Mouse (Mus musculus): ENCODE results near the gene Ltb4r2.

The Ltb4r2 gene

DNA sequence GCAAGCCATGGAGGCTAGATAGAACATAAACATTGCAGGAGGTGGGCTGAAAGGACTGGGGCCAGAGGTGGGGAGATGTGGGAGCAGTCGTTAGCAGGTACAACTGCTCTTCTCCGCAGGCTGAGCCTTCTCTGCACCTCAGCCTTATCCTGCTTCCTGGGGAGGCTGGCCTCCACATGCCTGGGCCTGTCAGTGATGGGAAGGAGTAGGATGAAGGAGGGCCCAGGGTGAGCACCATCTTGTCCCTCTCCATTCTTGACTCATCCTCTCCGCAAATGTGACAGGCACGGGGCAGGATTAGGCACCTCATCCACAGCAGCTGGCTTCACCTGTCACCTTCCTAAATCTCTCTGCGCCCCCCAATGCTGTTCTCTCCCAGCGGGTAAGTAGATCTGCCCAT lies at the start of gene Ltb4r2:
Ltb4r2 (plus strand) TSS at position 266 of the 400 bp plus-strand sequence.
- DNase-seq (ENCODE audit: low read depth, low spot score) = no peak

- DNase-seq (ENCODE audit: low read depth, low spot score) = peak; percentile 84
Observed at GRCm38 (mm10) chr14:55711786-55712185, 49.4 kb upstream of the Ltb4r2 start.

- DNase-seq (ENCODE audit: low read depth, low spot score) = peak; percentile 90
Observed at GRCm38 (mm10) chr14:55713007-55713728, 48.1 kb upstream of the Ltb4r2 start.

DNA sequence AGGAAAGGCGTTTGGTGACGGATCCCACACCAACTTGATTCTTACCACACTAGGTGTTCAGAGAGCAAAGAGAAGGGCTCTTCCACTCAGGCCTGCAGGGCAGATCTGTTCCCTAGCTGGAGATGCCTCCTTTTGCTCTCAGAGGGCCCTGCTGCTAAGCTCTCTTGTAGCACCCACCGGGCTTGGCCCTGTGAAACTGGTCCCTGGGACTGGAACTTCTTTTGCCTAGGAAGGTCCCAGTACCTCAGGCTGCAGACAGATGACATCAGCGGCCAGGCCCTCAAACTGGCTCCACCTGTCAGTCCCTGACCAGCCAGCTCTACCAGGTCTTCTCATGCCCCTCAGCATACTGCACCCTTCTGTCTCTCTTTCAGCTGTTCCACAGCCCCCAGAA lies 47.5 kb upstream of the Ltb4r2 start, which contains the start of gene Tgm1:
Tgm1 (minus strand) TSS at position 198 of the 394 bp plus-strand sequence.
- DNase-seq (ENCODE audit: low read depth, low spot score) = no peak

GRCm38 (mm10) chr14:55714893-55715292 lies 46.3 kb upstream of the Ltb4r2 start:
- peak; percentile 70 for DNase-seq (ENCODE audit: low read depth, low spot score)

GRCm38 (mm10) chr14:55716271-55716670 lies 45.0 kb upstream of the Ltb4r2 start:
- no peak for DNase-seq (ENCODE audit: low read depth, low spot score)

DNA sequence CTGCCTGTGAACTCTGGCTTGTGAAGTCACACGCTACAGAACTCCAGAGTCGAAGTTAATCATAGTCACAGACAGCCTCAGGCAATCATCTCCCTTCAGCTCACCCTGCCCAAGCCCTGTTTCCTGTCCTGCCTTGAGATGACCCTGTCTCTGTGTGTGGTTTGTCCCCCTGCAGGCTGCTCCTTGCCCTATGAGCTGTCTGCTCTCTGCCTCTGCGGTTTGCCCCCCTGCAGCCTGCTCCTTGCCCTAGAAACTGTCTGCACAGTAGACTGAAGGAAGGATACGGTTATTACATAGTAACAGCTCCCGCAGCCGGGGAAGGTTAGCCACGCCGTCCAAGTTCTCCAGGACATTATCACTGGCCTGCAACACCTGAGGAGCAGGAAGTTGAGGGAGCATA lies 44.3 kb upstream of the Ltb4r2 start:
- DNase-seq (ENCODE audit: low read depth, low spot score) = no peak

- DNase-seq (ENCODE audit: low read depth, low spot score) = peak; percentile 66
Observed at GRCm38 (mm10) chr14:55719737-55720136, 41.5 kb upstream of the Ltb4r2 start.

GRCm38 (mm10) chr14:55720666-55721065 lies 40.6 kb upstream of the Ltb4r2 start:
- no peak for DNase-seq (ENCODE audit: low read depth, low spot score)

GRCm38 (mm10) chr14:55721076-55721475 lies 40.2 kb upstream of the Ltb4r2 start:
- no peak for DNase-seq (ENCODE audit: low read depth, low spot score)

- DNase-seq (ENCODE audit: low read depth, low spot score) = peak; percentile 97
Observed at GRCm38 (mm10) chr14:55721700-55722437, 39.4 kb upstream of the Ltb4r2 start, which contains the start of gene Rabggta. Gene Rabggta (minus strand): TSS chr14:55722263.

DNA sequence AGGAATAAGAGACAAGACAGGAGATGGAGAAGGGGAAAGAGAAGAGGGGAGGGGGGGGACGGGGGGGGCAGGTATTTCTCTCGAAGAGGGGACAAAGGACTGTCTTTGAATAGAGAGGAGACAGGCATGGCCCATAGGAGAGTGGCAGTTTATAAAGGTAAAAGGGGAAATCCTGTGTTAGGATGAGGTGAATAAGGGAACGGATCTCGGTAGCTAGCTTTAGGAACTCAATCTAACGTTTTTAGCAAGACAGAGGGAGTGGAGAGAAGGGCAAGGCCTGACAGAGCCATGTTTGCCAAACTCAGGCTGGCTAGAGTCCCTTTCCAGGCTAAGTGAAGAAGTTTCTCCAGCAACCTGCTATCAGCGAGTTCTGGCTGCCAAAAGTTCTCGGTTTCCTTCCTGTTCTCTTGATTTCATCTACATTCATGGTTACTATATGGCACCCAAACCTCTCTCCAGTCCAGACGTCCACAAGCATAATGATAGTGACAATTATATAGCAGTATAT lies 38.7 kb upstream of the Ltb4r2 start:
- no peak for DNase-seq (ENCODE audit: low read depth, low spot score)

GRCm38 (mm10) chr14:55723433-55723832 lies 37.8 kb upstream of the Ltb4r2 start:
- no peak for DNase-seq (ENCODE audit: low read depth, low spot score)

DNA sequence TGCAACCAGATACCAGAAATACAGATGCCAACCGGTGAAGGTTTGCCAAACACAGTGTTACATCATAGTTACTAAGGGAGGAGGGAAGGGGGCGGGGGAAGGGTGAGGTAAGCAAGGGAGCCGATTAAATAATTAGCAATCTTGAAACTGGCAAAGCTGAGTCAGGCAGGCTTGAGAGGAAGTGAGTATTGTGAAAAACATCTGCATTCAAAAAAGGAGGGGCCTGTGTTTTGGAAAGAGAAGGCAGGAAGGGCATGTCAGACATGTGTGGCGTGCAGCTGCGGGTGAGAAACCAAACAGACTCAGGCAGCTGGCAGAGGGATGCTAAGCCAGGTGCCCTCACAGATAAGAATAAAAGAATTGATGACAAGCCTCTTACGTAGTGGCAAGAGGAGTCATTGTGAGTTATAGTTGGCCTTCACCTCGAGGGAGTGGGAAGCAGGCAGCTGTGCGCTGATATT lies 36.8 kb upstream of the Ltb4r2 start:
- no peak for DNase-seq (ENCODE audit: low read depth, low spot score)

GRCm38 (mm10) chr14:55726261-55726660 lies 35.0 kb upstream of the Ltb4r2 start:
- no peak for DNase-seq (ENCODE audit: low read depth, low spot score)

DNA sequence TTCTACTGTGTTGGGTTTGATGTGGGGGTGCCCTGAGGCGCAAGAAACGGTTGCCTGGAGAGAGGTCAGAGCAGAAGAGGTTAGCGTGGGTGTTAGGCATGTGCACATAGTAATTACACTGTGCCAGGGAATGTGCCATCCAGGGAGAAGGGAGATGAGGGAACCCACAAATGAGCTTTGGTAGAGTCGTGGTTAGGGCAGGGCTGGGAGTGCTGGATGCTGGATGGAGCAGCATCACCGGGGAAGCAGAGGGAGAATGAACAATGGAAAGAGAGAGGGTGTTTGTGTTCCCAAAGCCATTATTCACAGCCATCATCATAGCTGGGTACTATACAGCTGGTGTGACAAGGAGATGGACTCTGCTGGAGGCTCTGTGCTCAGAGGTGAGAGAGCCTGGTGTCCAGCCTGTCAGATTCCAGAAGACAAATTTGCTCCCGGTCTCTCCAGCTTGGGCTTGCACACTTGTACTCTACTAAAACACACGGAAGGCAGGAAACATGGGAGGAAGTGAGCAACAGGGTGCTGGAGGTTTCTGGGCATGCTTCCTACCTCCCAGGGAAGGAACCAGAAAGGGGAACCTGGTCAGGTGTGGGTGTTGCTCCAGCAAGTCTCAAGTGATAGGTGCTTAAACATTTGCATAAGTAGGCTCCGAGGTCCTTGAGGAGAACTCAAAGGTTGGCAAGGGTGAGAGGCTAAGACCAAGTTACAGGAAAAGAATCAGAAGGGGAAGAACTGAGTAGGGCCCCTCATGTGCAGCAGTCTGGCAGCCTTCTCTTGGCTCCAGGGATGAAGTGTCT lies 33.1 kb upstream of the Ltb4r2 start:
- DNase-seq (ENCODE audit: low read depth, low spot score) = no peak

GRCm38 (mm10) chr14:55730116-55730515 lies 31.1 kb upstream of the Ltb4r2 start:
- DNase-seq (ENCODE audit: low read depth, low spot score) = no peak

DNA sequence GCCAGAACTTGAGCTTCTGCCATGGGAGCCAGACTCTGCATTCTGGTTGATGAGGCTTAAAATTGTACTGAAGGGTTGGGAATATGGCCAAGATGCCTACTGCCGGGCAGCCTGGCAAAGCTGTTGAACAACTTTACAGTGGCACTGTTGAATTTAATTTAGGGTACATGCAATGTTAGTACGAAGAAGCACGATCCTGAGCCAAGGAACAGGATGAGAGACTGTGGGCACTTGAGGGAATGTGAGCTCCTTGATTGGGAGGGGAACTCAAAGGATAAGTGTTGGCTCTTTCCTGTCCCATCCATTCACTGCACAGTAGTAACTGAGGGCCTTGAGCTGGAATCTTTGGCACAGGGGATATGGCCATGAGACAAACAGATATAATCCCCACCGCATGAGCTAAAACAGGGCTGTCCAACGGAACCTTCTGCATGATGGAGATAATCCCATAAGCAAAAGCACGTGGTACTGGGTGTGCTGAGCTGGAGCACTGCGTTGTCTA lies 30.6 kb upstream of the Ltb4r2 start:
- DNase-seq (ENCODE audit: low read depth, low spot score) = no peak

GRCm38 (mm10) chr14:55733889-55734288 lies 27.3 kb upstream of the Ltb4r2 start:
- no peak for DNase-seq (ENCODE audit: low read depth, low spot score)

GRCm38 (mm10) chr14:55734869-55735268 lies 26.4 kb upstream of the Ltb4r2 start:
- no peak for DNase-seq (ENCODE audit: low read depth, low spot score)

GRCm38 (mm10) chr14:55735334-55735733 lies 25.9 kb upstream of the Ltb4r2 start:
- no peak for DNase-seq (ENCODE audit: low read depth, low spot score)

DNA sequence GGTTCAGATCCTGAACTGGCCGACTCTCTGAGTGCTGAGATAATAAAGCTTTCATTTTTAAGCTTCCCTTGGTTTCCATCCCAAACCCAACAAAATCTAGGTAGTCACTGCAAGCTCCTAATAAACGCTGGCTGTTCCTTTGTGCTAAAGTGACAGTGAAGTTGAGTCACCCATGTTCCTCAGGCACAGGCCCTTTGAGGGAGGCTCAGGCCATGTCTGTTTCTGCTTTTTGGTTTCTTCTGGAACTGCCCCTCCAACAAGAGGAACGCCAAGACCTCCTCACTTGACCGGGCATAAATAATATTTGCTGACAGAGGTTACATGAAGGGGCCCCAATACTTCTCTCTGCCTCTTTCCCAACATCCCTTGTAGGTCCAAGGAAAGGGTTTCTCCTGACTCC lies 25.5 kb upstream of the Ltb4r2 start:
- no peak for DNase-seq (ENCODE audit: low read depth, low spot score)

Data from R1 (cell line).